Mouse (Mus musculus): Measurements from ENCODE around the gene Cpne7. TPM values are rescaled to one million over a fixed set of nuclear protein-coding genes. Genes with fewer than 3 reads are reported as not detected.

The Cpne7 gene
- polyA plus RNA-seq, 1 experiment = 3.1 TPM

GRCm38 (mm10) chr8:123136287-123136686 lies 19.1 kb downstream of the Cpne7 start:
- Histone ChIP-seq H3K27me3 (ENCODE audit: control insufficient read depth, insufficient read depth, low read length) (no peaks in the 10 kb centered on the region), H3K4me1 (replicated peaks; ENCODE audit: control insufficient read depth, insufficient read depth, low read length) (no peaks in the 10 kb centered on the region), H3K4me3 (ENCODE audit: control insufficient read depth, insufficient read depth, low read length) (no peak overlapping the region), H3K27ac (ENCODE audit: control insufficient read depth, insufficient read depth, low read length) (no peak overlapping the region), H3K36me3 (ENCODE audit: control insufficient read depth, insufficient read depth, low read length) (no peaks in the 10 kb centered on the region)
- DNase-seq = no peak
- TF ChIP-seq POLR2A (IDR thresholded peaks at IDR 0.05; ENCODE audit: control insufficient read depth, extremely low read depth, insufficient read depth, low read length, poor library complexity) = no peak
- no peak for TF ChIP-seq CTCF (IDR thresholded peaks at IDR 0.05; ENCODE audit: borderline replicate concordance, control insufficient read depth, extremely low read depth, insufficient read depth, low read length, poor library complexity)
- WGBS = 96% methylated on average over 9 of the region's 9 CpGs

- Histone ChIP-seq H3K4me1 (replicated peaks; ENCODE audit: control insufficient read depth, insufficient read depth, low read length) (0 out of 2 replicates have a peak, but pooled peaks cover 2% of the 10 kb centered on the region), H3K36me3 (ENCODE audit: control insufficient read depth, insufficient read depth, low read length) (no peaks in the 10 kb centered on the region), H3K4me3 (ENCODE audit: control insufficient read depth, insufficient read depth, low read length) (no peak overlapping the region), H3K27ac (ENCODE audit: control insufficient read depth, insufficient read depth, low read length) (no peak overlapping the region), H3K27me3 (ENCODE audit: control insufficient read depth, insufficient read depth, low read length) (no peaks in the 10 kb centered on the region)
- 52% methylated on average over 2 of the region's 2 CpGs for WGBS
- DNase-seq = no peak
- TF ChIP-seq CTCF (IDR thresholded peaks at IDR 0.05; ENCODE audit: borderline replicate concordance, control insufficient read depth, extremely low read depth, insufficient read depth, low read length, poor library complexity) = no peak
- no peak for TF ChIP-seq POLR2A (IDR thresholded peaks at IDR 0.05; ENCODE audit: control insufficient read depth, extremely low read depth, insufficient read depth, low read length, poor library complexity)
Measured at GRCm38 (mm10) chr8:123137645-123138077, 20.5 kb downstream of the Cpne7 start.

GRCm38 (mm10) chr8:123138741-123139140 lies 21.6 kb downstream of the Cpne7 start:
- Histone ChIP-seq H3K4me3 (ENCODE audit: control insufficient read depth, insufficient read depth, low read length) (no peak overlapping the region), H3K36me3 (ENCODE audit: control insufficient read depth, insufficient read depth, low read length) (no peaks in the 10 kb centered on the region), H3K27ac (ENCODE audit: control insufficient read depth, insufficient read depth, low read length) (no peak overlapping the region), H3K27me3 (ENCODE audit: control insufficient read depth, insufficient read depth, low read length) (no peaks in the 10 kb centered on the region), H3K4me1 (replicated peaks; ENCODE audit: control insufficient read depth, insufficient read depth, low read length) (peaks cover 2% of the 10 kb centered on the region; the same call in 1 of the 2 replicates)
- TF ChIP-seq POLR2A (IDR thresholded peaks at IDR 0.05; ENCODE audit: control insufficient read depth, extremely low read depth, insufficient read depth, low read length, poor library complexity) (no peak), CTCF (IDR thresholded peaks at IDR 0.05; ENCODE audit: borderline replicate concordance, control insufficient read depth, extremely low read depth, insufficient read depth, low read length, poor library complexity) (no peak)
- no peak for DNase-seq
- WGBS = 69% methylated on average over 4 of the region's 4 CpGs

- DNase-seq = no peak
- no peak overlapping the region for H3K27ac ChIP-seq (ENCODE audit: control insufficient read depth, insufficient read depth, low read length)
- H3K36me3 ChIP-seq (ENCODE audit: control insufficient read depth, insufficient read depth, low read length) = no peaks in the 10 kb centered on the region
- TF ChIP-seq CTCF (IDR thresholded peaks at IDR 0.05; ENCODE audit: borderline replicate concordance, control insufficient read depth, extremely low read depth, insufficient read depth, low read length, poor library complexity) (no peak), POLR2A (IDR thresholded peaks at IDR 0.05; ENCODE audit: control insufficient read depth, extremely low read depth, insufficient read depth, low read length, poor library complexity) (no peak)
- H3K4me3 ChIP-seq (ENCODE audit: control insufficient read depth, insufficient read depth, low read length) = no peak overlapping the region
- WGBS = 93% methylated on average over 14 of the region's 14 CpGs
- peaks cover 2% of the 10 kb centered on the region; the same call in 1 of the 2 replicates for H3K4me1 ChIP-seq (replicated peaks; ENCODE audit: control insufficient read depth, insufficient read depth, low read length)
- H3K27me3 ChIP-seq (ENCODE audit: control insufficient read depth, insufficient read depth, low read length) = no peaks in the 10 kb centered on the region
Measured at GRCm38 (mm10) chr8:123141741-123142462, 24.7 kb downstream of the Cpne7 start.

- 63% methylated on average over 6 of the region's 6 CpGs for WGBS
- Histone ChIP-seq H3K36me3 (ENCODE audit: control insufficient read depth, insufficient read depth, low read length) (no peaks in the 10 kb centered on the region), H3K4me3 (ENCODE audit: control insufficient read depth, insufficient read depth, low read length) (no peak overlapping the region), H3K27ac (ENCODE audit: control insufficient read depth, insufficient read depth, low read length) (no peak overlapping the region), H3K4me1 (replicated peaks; ENCODE audit: control insufficient read depth, insufficient read depth, low read length) (peaks cover 2% of the 10 kb centered on the region; the same call in 1 of the 2 replicates), H3K27me3 (ENCODE audit: control insufficient read depth, insufficient read depth, low read length) (no peaks in the 10 kb centered on the region)
- TF ChIP-seq POLR2A (IDR thresholded peaks at IDR 0.05; ENCODE audit: control insufficient read depth, extremely low read depth, insufficient read depth, low read length, poor library complexity) = no peak
- no peak for TF ChIP-seq CTCF (IDR thresholded peaks at IDR 0.05; ENCODE audit: borderline replicate concordance, control insufficient read depth, extremely low read depth, insufficient read depth, low read length, poor library complexity)
- DNase-seq = peak; percentile 9
Measured at GRCm38 (mm10) chr8:123145279-123145678, 28.1 kb downstream of the Cpne7 start.

- Histone ChIP-seq H3K4me3 (ENCODE audit: control insufficient read depth, insufficient read depth, low read length) (no peak overlapping the region), H3K36me3 (ENCODE audit: control insufficient read depth, insufficient read depth, low read length) (no peaks in the 10 kb centered on the region), H3K27ac (ENCODE audit: control insufficient read depth, insufficient read depth, low read length) (no peak overlapping the region), H3K4me1 (replicated peaks; ENCODE audit: control insufficient read depth, insufficient read depth, low read length) (peaks cover 2% of the 10 kb centered on the region; the same call in 1 of the 2 replicates), H3K27me3 (ENCODE audit: control insufficient read depth, insufficient read depth, low read length) (no peaks in the 10 kb centered on the region)
- no peak for DNase-seq
- TF ChIP-seq POLR2A (IDR thresholded peaks at IDR 0.05; ENCODE audit: control insufficient read depth, extremely low read depth, insufficient read depth, low read length, poor library complexity) (no peak), CTCF (IDR thresholded peaks at IDR 0.05; ENCODE audit: borderline replicate concordance, control insufficient read depth, extremely low read depth, insufficient read depth, low read length, poor library complexity) (no peak)
- WGBS = 96% methylated on average over 7 of the region's 7 CpGs
Measured at GRCm38 (mm10) chr8:123146390-123146789, 29.2 kb downstream of the Cpne7 start.

Measured in thymus, adult 2 months (tissue).